Mouse (Mus musculus) CH12.LX (cell line): ENCODE measurements at regions not wholly inside any gene's neighbourhood (a gene's known extent, or its start where the extent isn't known, plus 50 kb on each side); places are given as distances from the start of the nearest gene placed in this dataset.

Experiments
- CTCF ChIP-seq, 2 experiments: IDR thresholded peaks in 1 of 2; conservative IDR thresholded peaks in 1 of 2; 2 replicates each; pipeline ENCODE4 v1.5.1; 2011 to 2012; ENCODE audit warnings: low read depth in 2 of 2, low read length in 2 of 2, improper control_type of control experiment in 1 of 2, inconsistent platforms in 1 of 2, mild to moderate bottlenecking in 1 of 2, moderate library complexity in 1 of 2
- EP300 ChIP-seq: IDR thresholded peaks from 2 replicates; pipeline ENCODE4 v1.6.1; 2011; ENCODE audit warnings: low read length, improper control_type of control experiment
- HCFC1 ChIP-seq: IDR thresholded peaks from 2 replicates; pipeline ENCODE4 v1.6.1; 2012; ENCODE audit warnings: low read depth, mild to moderate bottlenecking, inconsistent platforms, low read length, improper control_type of control experiment
- JUN ChIP-seq: IDR thresholded peaks from 2 replicates; pipeline ENCODE4 v1.6.1; 2011; ENCODE audit warnings: low read depth, mild to moderate bottlenecking, low read length, improper control_type of control experiment, moderate library complexity; ENCODE audit not compliant: insufficient read depth
- MAX ChIP-seq: IDR thresholded peaks from 2 replicates; pipeline ENCODE4 v1.6.1; 2011; ENCODE audit warnings: low read length, improper control_type of control experiment
- SIN3A ChIP-seq: IDR thresholded peaks from 2 replicates; pipeline ENCODE4 v1.6.1; 2012; ENCODE audit warnings: low read length, improper control_type of control experiment, inconsistent platforms
- ZC3H11A ChIP-seq: IDR thresholded peaks from 2 replicates; pipeline ENCODE4 v1.6.1; 2012; ENCODE audit warnings: low read depth, mild to moderate bottlenecking, inconsistent platforms, low read length, improper control_type of control experiment

- TF ChIP-seq CTCF (conservative IDR thresholded peaks at IDR 0.05 in 1 of 2, IDR thresholded peaks at IDR 0.05 in 1 of 2; ENCODE audit: low read depth in 2 of 2, low read length in 2 of 2) (no peak), ZC3H11A (no peak), MAX (no peak), HCFC1 (no peak), SIN3A (no peak), JUN (no peak), EP300 (no peak)
Observed at GRCm38 (mm10) chr7:63816056-63816941, 100.4 kb upstream of the E030018B13Rik start.
